Mouse (Mus musculus) small intestine, adult 2 months (tissue): Measurements from ENCODE around the gene Slc7a1.

Experiments
- CTCF ChIP-seq: fragments of 200-500 bp; IDR thresholded peaks from 2 replicates; pipeline ENCODE4 v1.5.1; 2012; ENCODE audit warnings: low read depth, mild to moderate bottlenecking, control low read depth, inconsistent platforms, low read length, moderate library complexity, mixed read lengths; ENCODE audit not compliant: insufficient replicate concordance, insufficient read length; ENCODE audit errors: extremely low read depth
- POLR2A ChIP-seq: fragments of 200-500 bp; IDR thresholded peaks from 2 replicates; pipeline ENCODE4 v1.6.1; 2012; ENCODE audit warnings: low read depth, mild to moderate bottlenecking, control low read depth, inconsistent platforms, low read length, moderate library complexity

GRCm38 (mm10) chr5:148404548-148404947 is 4.8 kb upstream of the Slc7a1 start:
- TF ChIP-seq CTCF (no peak), POLR2A (no peak)
